Mouse (Mus musculus): ENCODE data around the gene Mepe.

Gene Mepe

DNA sequence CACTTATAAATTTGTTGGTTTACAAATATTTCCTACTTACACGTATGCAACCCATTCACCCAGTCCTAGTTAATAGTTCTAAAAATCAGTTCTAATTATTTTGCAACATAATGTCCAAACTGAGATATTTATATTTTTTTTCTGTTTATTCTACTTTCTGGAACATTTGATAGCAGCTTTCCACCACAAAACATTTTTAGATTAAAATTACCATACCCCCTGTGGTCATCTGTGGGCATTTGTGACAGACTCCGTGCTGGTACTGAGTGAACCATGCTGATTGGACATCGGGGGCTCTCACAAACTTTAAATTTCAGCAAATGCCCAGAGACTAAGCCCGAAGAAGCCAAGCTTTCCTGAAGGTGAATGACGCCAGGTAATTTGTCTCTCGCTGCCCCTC is at the start of gene Mepe:
TSS of gene Mepe (plus strand) at position 301 of the 400 bp plus-strand sequence.
- no peak for DNase-seq (ENCODE audit: low spot score)

- DNase-seq (ENCODE audit: low spot score) = no peak
Measured at GRCm38 (mm10) chr5:104294201-104294600, 30.9 kb upstream of the Mepe start.

DNA sequence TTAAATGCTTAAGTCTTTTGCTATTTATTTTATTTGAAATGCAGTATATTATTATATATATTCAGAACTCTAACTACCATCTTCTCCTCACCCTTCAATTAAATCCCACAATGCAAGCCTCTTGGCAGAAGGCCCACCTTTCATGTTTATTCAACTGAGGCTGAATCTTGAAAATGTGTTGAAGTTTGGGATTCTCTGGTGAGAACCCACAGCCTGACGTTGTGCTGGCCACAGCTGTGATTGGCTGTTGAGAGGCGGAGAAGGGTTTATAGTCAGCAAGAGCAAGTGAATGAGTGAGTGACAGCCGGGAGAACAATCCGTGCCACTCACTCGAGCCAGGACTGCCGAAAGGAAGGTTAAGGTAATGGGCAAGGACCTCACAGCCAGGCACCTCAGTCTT is 26.1 kb upstream of the Mepe start, which contains the start of gene Ibsp:
TSS of gene Ibsp (plus strand) at position 178 of the 400 bp plus-strand sequence.
- no peak for DNase-seq (ENCODE audit: low spot score)

DNA sequence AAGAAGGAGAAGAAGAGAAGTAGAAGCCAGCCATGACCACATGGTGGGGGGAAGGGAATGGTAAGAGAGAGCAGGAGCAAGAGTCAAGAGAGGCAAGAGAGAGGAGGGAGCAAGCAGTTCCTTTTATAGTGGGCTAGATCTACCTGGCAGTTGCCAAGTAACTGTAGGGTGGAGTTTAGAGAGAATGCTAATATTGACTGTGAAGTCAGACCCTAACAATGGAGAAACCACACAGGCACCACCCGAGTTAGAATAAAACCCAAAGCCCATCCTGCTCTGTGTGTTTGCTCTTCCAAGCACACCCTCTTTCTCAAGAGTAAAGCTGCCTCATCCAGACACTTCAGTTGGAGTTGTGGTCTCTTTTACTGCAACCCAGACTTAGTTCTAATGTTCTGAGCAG is 11.1 kb upstream of the Mepe start:
- no peak for DNase-seq (ENCODE audit: low spot score)

DNA sequence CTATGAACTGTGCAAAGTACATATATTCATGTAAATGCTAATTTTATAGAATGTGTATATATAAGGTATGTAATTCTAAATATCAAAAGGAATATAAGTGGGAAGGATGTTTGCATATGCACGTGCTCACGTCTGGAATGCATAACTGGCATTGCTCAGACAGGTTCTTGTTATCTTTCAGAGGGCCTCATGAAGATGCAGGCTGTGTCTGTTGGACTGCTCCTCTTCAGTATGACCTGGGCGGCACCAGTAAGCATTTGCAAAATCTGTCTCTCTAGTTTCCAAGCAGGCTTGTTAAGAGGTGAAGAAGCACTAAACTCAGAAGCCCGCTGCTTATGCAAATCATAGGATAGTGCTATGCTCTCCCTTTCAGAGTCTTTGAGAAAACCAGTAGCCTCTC is 1.8 kb downstream of the Mepe start:
- DNase-seq (ENCODE audit: low spot score) = no peak

- DNase-seq (ENCODE audit: low spot score) = no peak
Measured at GRCm38 (mm10) chr5:104327389-104327788, 2.3 kb downstream of the Mepe start.

DNA sequence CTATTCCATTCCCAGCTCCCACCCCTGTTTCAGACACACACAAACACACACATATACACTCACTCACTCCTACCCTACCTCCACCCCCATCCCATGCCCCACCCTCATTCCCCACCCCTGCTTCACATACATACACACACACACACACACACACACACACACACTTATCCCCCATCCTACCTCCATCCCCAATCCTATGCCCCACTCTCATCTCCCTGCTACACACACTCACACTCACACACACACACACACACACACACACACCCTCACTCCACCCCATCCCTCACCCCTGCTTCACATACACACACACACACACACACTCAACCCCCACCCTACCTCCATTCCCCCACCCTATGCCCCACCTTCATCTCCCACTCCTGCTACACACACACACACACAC is 2.7 kb downstream of the Mepe start:
- no peak for DNase-seq (ENCODE audit: low spot score)

GRCm38 (mm10) chr5:104328317-104328850 is 3.3 kb downstream of the Mepe start:
- no peak for DNase-seq (ENCODE audit: low spot score)

- DNase-seq (ENCODE audit: low spot score) = no peak
Measured at GRCm38 (mm10) chr5:104329381-104329780, 4.3 kb downstream of the Mepe start.

GRCm38 (mm10) chr5:104330088-104330487 is 5.0 kb downstream of the Mepe start:
- DNase-seq (ENCODE audit: low spot score) = no peak

DNA sequence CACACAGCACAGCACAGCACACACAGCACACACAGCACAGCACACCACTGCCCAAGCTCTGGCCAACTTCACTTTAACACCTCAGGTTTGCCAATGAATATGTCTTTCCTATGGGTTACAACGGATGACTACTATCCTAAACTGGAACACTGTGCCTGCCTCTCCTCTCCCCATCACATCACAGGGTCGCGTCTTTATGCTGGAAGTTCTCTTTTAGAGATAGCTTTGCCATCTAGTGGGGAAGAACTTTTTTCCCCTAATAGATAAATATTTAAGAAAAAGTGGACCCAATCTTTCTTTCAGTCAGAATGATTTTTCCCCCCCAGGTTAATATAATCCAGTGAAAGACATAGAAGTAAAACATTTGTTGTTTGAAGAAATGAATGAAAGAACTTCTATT is 7.2 kb downstream of the Mepe start:
- DNase-seq (ENCODE audit: low spot score) = no peak

GRCm38 (mm10) chr5:104333231-104333640 is 8.1 kb downstream of the Mepe start:
- peak; percentile 22 for DNase-seq (ENCODE audit: low spot score)

DNA sequence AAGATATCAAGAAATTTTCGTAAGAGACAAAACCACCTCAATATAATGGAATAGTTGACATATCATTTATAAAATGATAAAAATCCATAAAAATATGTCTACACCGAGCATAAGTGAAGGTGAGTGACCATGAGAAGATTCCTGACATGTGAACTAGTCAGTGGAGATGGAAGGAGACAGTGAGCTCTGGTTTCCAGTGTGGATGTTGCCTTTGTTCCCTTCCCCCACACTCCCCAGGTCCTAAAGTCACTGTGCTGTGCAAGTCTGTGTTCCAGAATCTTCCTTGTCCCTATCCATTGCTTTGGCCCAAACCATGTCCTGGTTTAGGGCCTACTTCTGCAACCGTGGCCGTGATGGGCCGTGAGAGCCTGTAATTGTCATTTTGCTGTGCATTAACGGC is 8.5 kb downstream of the Mepe start:
- DNase-seq (ENCODE audit: low spot score) = no peak

DNA sequence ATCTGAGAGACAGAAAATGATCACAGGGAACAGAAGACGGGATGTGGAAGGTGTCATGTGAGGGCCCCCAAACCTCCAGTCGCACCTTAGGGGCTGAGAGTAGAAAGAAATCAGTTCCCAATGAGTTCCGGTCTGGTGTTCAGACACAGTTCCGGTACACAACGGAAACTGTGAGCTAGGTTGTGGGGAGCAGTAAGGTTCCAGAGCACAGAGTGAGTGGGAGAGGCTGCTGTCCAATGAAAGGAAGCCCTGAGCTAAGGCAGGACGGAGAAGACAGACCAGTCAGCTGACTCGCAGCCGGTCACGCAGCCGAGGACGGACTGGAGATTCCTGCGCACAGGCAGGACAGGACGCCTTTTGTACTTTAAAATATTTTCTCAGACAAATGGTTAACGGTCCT is 9.4 kb downstream of the Mepe start:
- no peak for DNase-seq (ENCODE audit: low spot score)

DNA sequence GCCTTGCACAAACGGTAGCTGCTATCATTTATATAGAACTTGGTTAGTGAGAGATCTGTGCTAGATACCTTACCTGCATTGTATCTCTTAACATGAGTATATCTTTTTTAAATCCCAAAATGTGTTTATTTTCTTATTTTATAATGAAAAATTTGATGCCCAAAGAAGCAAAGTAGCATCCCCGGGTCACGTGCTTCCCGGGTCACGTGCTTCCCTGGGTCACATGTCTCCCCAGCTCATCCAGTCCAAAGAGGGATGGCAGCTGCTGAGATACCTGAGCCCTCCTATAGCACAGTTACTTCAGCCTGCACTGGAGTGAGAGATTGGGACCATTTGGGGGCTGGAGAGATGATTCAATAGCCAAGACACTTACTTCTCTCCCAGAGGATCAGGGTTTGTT is 10.8 kb downstream of the Mepe start:
- DNase-seq (ENCODE audit: low spot score) = no peak

GRCm38 (mm10) chr5:104337491-104337890 is 12.4 kb downstream of the Mepe start:
- no peak for DNase-seq (ENCODE audit: low spot score)

- no peak for DNase-seq (ENCODE audit: low spot score)
Measured at GRCm38 (mm10) chr5:104339009-104339408, 13.9 kb downstream of the Mepe start.

DNA sequence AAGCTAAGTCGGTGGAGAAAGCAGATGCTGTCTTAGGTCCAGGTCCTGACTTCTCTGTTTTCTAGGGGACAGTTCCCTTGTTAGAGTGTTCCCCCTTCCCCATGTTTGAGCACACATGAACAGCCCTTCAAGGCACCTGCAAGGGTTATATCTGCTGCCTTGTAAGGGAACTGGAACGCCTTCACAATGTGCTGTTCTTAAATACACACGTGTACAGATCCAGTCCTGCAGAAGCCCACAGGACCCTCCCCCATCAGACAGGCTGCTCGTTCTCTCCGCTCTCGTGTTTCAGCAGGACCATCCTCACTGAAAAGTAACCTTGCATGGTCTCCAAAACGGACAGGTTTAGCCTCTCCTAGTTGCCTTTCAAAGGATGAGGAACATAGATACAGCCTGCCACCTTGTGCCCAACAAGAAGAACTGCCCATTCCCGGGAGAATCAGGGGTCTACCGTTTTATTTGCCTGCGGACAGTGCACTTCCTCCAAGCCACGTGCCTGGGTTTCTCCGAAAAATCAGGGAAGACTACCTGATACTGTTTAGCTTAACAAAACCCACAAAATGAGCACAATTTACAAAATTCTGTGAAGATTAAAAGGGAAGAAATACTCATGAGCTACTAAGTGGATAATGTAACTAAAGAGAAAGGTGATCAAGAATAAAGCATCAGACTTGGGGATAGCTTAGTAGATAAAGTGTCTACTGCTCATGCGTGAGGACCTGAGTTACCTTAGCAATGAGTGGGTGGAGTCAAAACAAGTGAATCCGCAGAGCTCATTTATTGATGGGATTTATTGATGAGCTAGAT is 14.8 kb downstream of the Mepe start:
- DNase-seq (ENCODE audit: low spot score) = no peak

- no peak for DNase-seq (ENCODE audit: low spot score)
Measured at GRCm38 (mm10) chr5:104340513-104340829, 15.3 kb downstream of the Mepe start.

GRCm38 (mm10) chr5:104342881-104343280 is 17.8 kb downstream of the Mepe start:
- no peak for DNase-seq (ENCODE audit: low spot score)

DNA sequence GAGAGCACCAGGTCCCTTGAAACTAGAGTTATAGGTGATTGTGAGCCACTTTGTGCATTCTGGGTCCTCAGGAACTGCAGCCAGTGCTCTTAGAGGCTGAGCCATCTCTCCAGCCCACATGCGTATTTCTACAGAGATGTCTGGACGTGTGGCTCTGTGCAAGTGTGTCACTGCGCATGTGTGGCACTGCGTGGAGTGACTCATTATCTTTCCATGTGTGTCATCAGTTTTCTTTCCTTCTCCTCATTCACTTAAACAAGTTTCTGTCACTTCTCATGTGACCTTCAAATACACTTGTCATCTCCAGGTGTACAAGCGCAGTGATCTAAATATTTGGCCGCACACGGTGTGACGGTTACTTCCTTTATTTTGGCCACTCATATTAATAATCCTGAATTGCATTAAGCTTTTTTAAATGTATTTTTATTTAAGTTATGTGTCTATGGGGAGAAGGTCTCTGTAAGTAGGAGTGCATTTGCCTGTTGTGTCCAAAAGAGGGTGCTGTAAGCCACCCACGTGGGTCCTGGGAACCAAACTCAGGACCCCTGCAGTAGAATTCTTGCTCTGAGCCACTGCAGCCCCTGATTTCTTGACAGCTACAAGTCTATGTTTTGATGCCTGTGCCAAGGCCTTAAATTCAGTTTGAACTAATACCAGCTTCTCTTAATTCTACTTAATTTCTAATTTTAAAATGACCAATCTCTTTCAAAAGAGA is 19.6 kb downstream of the Mepe start:
- no peak for DNase-seq (ENCODE audit: low spot score)

DNA sequence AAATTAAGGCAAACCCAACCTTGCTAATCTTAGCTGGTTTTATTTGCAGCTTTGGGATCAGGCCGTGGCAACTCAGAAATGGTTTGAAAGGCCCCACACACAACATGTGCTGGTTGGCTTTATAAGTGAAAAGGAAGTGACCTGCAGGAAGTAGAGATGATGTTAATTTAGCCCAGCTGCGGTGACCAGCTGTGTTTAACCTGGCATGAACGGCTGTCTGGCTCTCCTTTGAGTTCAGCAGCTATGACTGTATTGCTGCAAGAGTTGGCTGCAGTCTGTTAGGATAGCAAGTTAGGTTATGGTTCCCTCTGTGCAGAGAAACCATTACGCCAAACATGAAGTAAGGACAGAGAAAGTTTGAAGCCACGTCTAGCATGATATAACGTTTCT is 20.1 kb downstream of the Mepe start:
- DNase-seq (ENCODE audit: low spot score) = no peak

- DNase-seq (ENCODE audit: low spot score) = no peak
Measured at GRCm38 (mm10) chr5:104351041-104351440, 25.9 kb downstream of the Mepe start.
